Mouse (Mus musculus): ENCODE measurements around the gene Ifnlr1.

DNA sequence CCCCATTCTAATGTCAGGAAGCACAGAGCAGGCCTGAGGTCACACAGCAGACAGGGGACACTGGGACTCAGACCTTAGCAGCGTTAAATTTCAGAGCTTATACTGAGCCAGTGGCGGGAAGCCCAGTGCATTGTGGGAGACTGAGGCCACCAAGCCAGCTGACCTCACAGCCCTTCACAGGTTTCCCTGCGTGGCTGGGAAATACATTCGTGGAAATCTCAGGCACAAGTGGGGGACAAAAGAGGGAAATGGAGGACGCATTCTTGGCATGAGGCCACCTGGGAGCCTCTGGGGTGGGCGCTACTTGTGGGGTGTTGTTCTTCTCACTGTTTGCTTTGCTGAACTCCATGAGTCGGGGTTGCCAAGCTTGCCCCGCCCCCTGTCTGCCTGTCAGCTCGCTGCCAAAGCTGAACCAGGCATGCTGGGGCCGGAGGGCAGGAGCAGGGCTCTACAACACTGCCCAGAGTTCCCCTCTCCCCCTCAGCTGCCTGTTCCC lies 29.9 kb upstream of the Ifnlr1 start:
- TF ChIP-seq EP300 (IDR thresholded peaks at IDR 0.05): no peak
- no peak; the same call in 1 of the 2 replicates for TF ChIP-seq CTCF (IDR thresholded peaks at IDR 0.05)
